Mouse (Mus musculus) midbrain, embryonic 11.5 days (tissue): ENCODE measurements around the gene Abcc1. TPM values are rescaled to one million over a fixed set of nuclear protein-coding genes. Genes with fewer than 3 reads are reported as not detected.
A peak's percentile ranks its signal among the peaks of the same experiment; 100 is the strongest.

Experiments used
- ATAC-seq: fragments of 200-750 bp; cut with Nextera tagmentation; 2 replicates; pipeline ENCODE4 v1.8.0; 2017; ENCODE audit warnings: moderate TSS enrichment, moderate library complexity; ENCODE audit not compliant: low FRiP score
- DNase-seq: peaks from one replicate; pipeline ENCODE4 v3.0.0; 2015; ENCODE audit warnings: low spot score; ENCODE audit errors: missing footprints
- H3K27ac ChIP-seq: fragments of 300-500 bp; sonication (generic); 2 replicates; pipeline ENCODE4 v1.5.1; 2014; ENCODE audit warnings: low read depth, low read length
- H3K27me3 ChIP-seq: fragments of 300-500 bp; sonication (generic); 2 replicates; pipeline ENCODE4 v1.6.1; 2014; ENCODE audit warnings: mild to moderate bottlenecking, low read length, moderate library complexity, mixed read lengths; ENCODE audit not compliant: control insufficient read depth, insufficient read depth
- H3K36me3 ChIP-seq: fragments of 300-500 bp; sonication (generic); 2 replicates; pipeline ENCODE4 v1.6.1; 2014; ENCODE audit warnings: mild to moderate bottlenecking, low read length, moderate library complexity, mixed read lengths; ENCODE audit not compliant: control insufficient read depth, insufficient read depth
- H3K4me1 ChIP-seq: fragments of 300-500 bp; sonication (generic); 2 replicates; pipeline ENCODE4 v1.6.1; 2014; ENCODE audit warnings: low read length; ENCODE audit not compliant: control insufficient read depth, insufficient read depth
- H3K4me2 ChIP-seq: fragments of 300-500 bp; sonication (generic); 2 replicates; pipeline ENCODE4 v1.6.1; 2014; ENCODE audit warnings: mild to moderate bottlenecking, moderate library complexity
- H3K4me3 ChIP-seq: fragments of 300-500 bp; sonication (generic); 2 replicates; pipeline ENCODE4 v1.5.1; 2014; ENCODE audit warnings: low read depth, low read length
- H3K9ac ChIP-seq: fragments of 300-500 bp; sonication (generic); 2 replicates; pipeline ENCODE4 v1.6.1; 2014; ENCODE audit warnings: low read length
- H3K9me3 ChIP-seq: fragments of 300-500 bp; sonication (generic); 2 replicates; pipeline ENCODE4 v1.6.1; 2016; ENCODE audit warnings: low read length; ENCODE audit not compliant: control insufficient read depth
- WGBS: fragments of 180-500 bp; shearing (Covaris S2); extraction: QIAGEN DNeasy Blood & Tissue Kit; methylation state at CpG from one replicate; pipeline ENCODE4 v1.1.7; 2014; 5-methylcytosine and 5-hydroxymethylcytosine counted together
- polyA plus RNA-seq: library from polyadenylated mRNA; unstranded; fragments of >200 nt; fragmentation: Nextera tagmentation; extraction: Ambion mirVana; gene quantifications from 2 replicates; pipeline ENCODE4 v1.2.1, GENCODE M21; 2014

Gene Abcc1
- polyA plus RNA-seq, 1 experiment from 2014 or later = 5.4 TPM

- Histone ChIP-seq H3K4me1 (no peaks in the 10 kb centered on the region), H3K27me3 (no peaks in the 10 kb centered on the region), H3K27ac (no peak overlapping the region), H3K36me3 (no peaks in the 10 kb centered on the region), H3K4me2 (no peak overlapping the region), H3K9ac (no peak overlapping the region), H3K9me3 (no peaks in the 10 kb centered on the region), H3K4me3 (no peak overlapping the region)
- DNase-seq (no peak), ATAC-seq (no peak)
- 85% methylated on average over 1 of the region's 1 CpGs for WGBS
Measured at GRCm38 (mm10) chr16:14371367-14371766, 10.0 kb downstream of the Abcc1 start.

GRCm38 (mm10) chr16:14372382-14372781 lies 11.0 kb downstream of the Abcc1 start:
- 97% methylated on average over 1 of the region's 1 CpGs for WGBS
- no peaks in the 10 kb centered on the region for H3K36me3 ChIP-seq
- no peaks in the 10 kb centered on the region for H3K9me3 ChIP-seq
- no peaks in the 10 kb centered on the region for H3K27me3 ChIP-seq
- H3K4me2 ChIP-seq = no peak overlapping the region
- H3K4me1 ChIP-seq = no peaks in the 10 kb centered on the region
- no peak overlapping the region for H3K27ac ChIP-seq
- H3K4me3 ChIP-seq = no peak overlapping the region
- ATAC-seq (no peak), DNase-seq (peak; percentile 61)
- no peak overlapping the region for H3K9ac ChIP-seq

GRCm38 (mm10) chr16:14372817-14373301 lies 11.5 kb downstream of the Abcc1 start:
- DNase-seq (peak; percentile 47), ATAC-seq (no peak)
- Histone ChIP-seq H3K4me3 (no peak overlapping the region), H3K4me1 (no peaks in the 10 kb centered on the region), H3K9me3 (no peaks in the 10 kb centered on the region), H3K36me3 (no peaks in the 10 kb centered on the region), H3K9ac (no peak overlapping the region), H3K27ac (no peak overlapping the region), H3K4me2 (no peak overlapping the region), H3K27me3 (no peaks in the 10 kb centered on the region)
- WGBS = 77% methylated on average over 4 of the region's 4 CpGs

- DNase-seq = peak; percentile 35
- no peak overlapping the region for H3K9ac ChIP-seq
- H3K36me3 ChIP-seq = no peaks in the 10 kb centered on the region
- WGBS = 92% methylated on average over 1 of the region's 1 CpGs
- no peak for ATAC-seq
- no peaks in the 10 kb centered on the region for H3K9me3 ChIP-seq
- H3K4me3 ChIP-seq = no peak overlapping the region
- no peaks in the 10 kb centered on the region for H3K4me1 ChIP-seq
- H3K4me2 ChIP-seq = no peak overlapping the region
- no peak overlapping the region for H3K27ac ChIP-seq
- no peaks in the 10 kb centered on the region for H3K27me3 ChIP-seq
Measured at GRCm38 (mm10) chr16:14375942-14376341, 14.6 kb downstream of the Abcc1 start.

GRCm38 (mm10) chr16:14376352-14376751 lies 15.0 kb downstream of the Abcc1 start:
- no peaks in the 10 kb centered on the region for H3K4me1 ChIP-seq
- no peaks in the 10 kb centered on the region for H3K36me3 ChIP-seq
- no peak overlapping the region for H3K4me2 ChIP-seq
- 76% methylated on average over 2 of the region's 2 CpGs for WGBS
- no peaks in the 10 kb centered on the region for H3K9me3 ChIP-seq
- H3K9ac ChIP-seq = no peak overlapping the region
- no peaks in the 10 kb centered on the region for H3K27me3 ChIP-seq
- no peak overlapping the region for H3K27ac ChIP-seq
- DNase-seq (peak; percentile 62), ATAC-seq (no peak)
- H3K4me3 ChIP-seq = no peak overlapping the region

GRCm38 (mm10) chr16:14377321-14377720 lies 16.0 kb downstream of the Abcc1 start:
- no peaks in the 10 kb centered on the region for H3K27me3 ChIP-seq
- DNase-seq (peak; percentile 49), ATAC-seq (no peak)
- no peak overlapping the region for H3K9ac ChIP-seq
- 92% methylated on average over 2 of the region's 2 CpGs for WGBS
- no peaks in the 10 kb centered on the region for H3K4me1 ChIP-seq
- no peak overlapping the region for H3K4me2 ChIP-seq
- H3K4me3 ChIP-seq = no peak overlapping the region
- no peak overlapping the region for H3K27ac ChIP-seq
- H3K9me3 ChIP-seq = no peaks in the 10 kb centered on the region
- no peaks in the 10 kb centered on the region for H3K36me3 ChIP-seq

GRCm38 (mm10) chr16:14378654-14379053 lies 17.3 kb downstream of the Abcc1 start:
- no peaks in the 10 kb centered on the region for H3K36me3 ChIP-seq
- no peaks in the 10 kb centered on the region for H3K9me3 ChIP-seq
- no peak for DNase-seq
- H3K9ac ChIP-seq = no peak overlapping the region
- no peaks in the 10 kb centered on the region for H3K27me3 ChIP-seq
- H3K4me2 ChIP-seq = no peak overlapping the region
- WGBS = 85% methylated on average over 5 of the region's 5 CpGs
- no peak for ATAC-seq
- H3K4me3 ChIP-seq = no peak overlapping the region
- H3K4me1 ChIP-seq = no peaks in the 10 kb centered on the region
- H3K27ac ChIP-seq = no peak overlapping the region

GRCm38 (mm10) chr16:14379888-14380287 lies 18.5 kb downstream of the Abcc1 start:
- Histone ChIP-seq H3K9ac (no peak overlapping the region), H3K9me3 (no peaks in the 10 kb centered on the region)

GRCm38 (mm10) chr16:14381061-14381665 lies 19.8 kb downstream of the Abcc1 start:
- ATAC-seq = no peak
- H3K9ac ChIP-seq = no peak overlapping the region
- no peaks in the 10 kb centered on the region for H3K36me3 ChIP-seq
- H3K9me3 ChIP-seq = no peaks in the 10 kb centered on the region
- H3K4me1 ChIP-seq = no peaks in the 10 kb centered on the region
- H3K27ac ChIP-seq = no peak overlapping the region
- no peak overlapping the region for H3K4me2 ChIP-seq
- H3K4me3 ChIP-seq = no peak overlapping the region
- peak; percentile 57 for DNase-seq
- H3K27me3 ChIP-seq = no peaks in the 10 kb centered on the region

More at GRCm38 (mm10) chr16:14379888-14380287, 18.5 kb downstream of the Abcc1 start:
- no peak overlapping the region for H3K27ac ChIP-seq
- H3K27me3 ChIP-seq = no peaks in the 10 kb centered on the region
- H3K4me3 ChIP-seq = no peak overlapping the region
- DNase-seq = peak; percentile 33
- WGBS = 93% methylated on average over 7 of the region's 7 CpGs
- H3K36me3 ChIP-seq = no peaks in the 10 kb centered on the region
- ATAC-seq = no peak
- H3K4me2 ChIP-seq = no peak overlapping the region
- no peaks in the 10 kb centered on the region for H3K4me1 ChIP-seq
